Mouse (Mus musculus): Measurements from ENCODE around the gene Pgls. TPM values are rescaled to one million over a fixed set of nuclear protein-coding genes. Genes with fewer than 3 reads are reported as not detected.

The Pgls gene
- total RNA-seq, 2 experiments from 2014 or later = 136 to 144 TPM

GRCm38 (mm10) chr8:71568941-71569340, 23.0 kb upstream of the Pgls start:
- no peak for DNase-seq (ENCODE audit: low spot score in 2 of 2)

- peak; percentile 50 to 77 for DNase-seq (ENCODE audit: low spot score in 2 of 2)
Measured at GRCm38 (mm10) chr8:71569366-71570290, 22.3 kb upstream of the Pgls start.

- DNase-seq (ENCODE audit: low spot score in 2 of 2) = peak; percentile 74 to 84
Measured at GRCm38 (mm10) chr8:71570291-71570954, 21.6 kb upstream of the Pgls start.

GRCm38 (mm10) chr8:71572077-71572476, 19.9 kb upstream of the Pgls start:
- DNase-seq (ENCODE audit: low spot score in 2 of 2) = no peak

GRCm38 (mm10) chr8:71572847-71573633, 18.9 kb upstream of the Pgls start:
- no peak for DNase-seq (ENCODE audit: low spot score in 2 of 2)

GRCm38 (mm10) chr8:71574426-71574825, 17.6 kb upstream of the Pgls start:
- no peak for DNase-seq (ENCODE audit: low spot score in 2 of 2)

GRCm38 (mm10) chr8:71575020-71575419, 17.0 kb upstream of the Pgls start:
- DNase-seq (ENCODE audit: low spot score in 2 of 2) = no peak

- DNase-seq (ENCODE audit: low spot score in 2 of 2) = no peak
Measured at GRCm38 (mm10) chr8:71577856-71578387, 14.1 kb upstream of the Pgls start.

- DNase-seq (ENCODE audit: low spot score in 2 of 2) = no peak
Measured at GRCm38 (mm10) chr8:71579009-71579408, 13.0 kb upstream of the Pgls start.

- DNase-seq (ENCODE audit: low spot score in 2 of 2) = no peak
Measured at GRCm38 (mm10) chr8:71579476-71579875, 12.5 kb upstream of the Pgls start.

GRCm38 (mm10) chr8:71580201-71580600, 11.8 kb upstream of the Pgls start:
- DNase-seq (ENCODE audit: low spot score in 2 of 2) = no peak

- no peak for DNase-seq (ENCODE audit: low spot score in 2 of 2)
Measured at GRCm38 (mm10) chr8:71586891-71587290, 5.1 kb upstream of the Pgls start.

- no peak for DNase-seq (ENCODE audit: low spot score in 2 of 2)
Measured at GRCm38 (mm10) chr8:71588762-71589161, 3.2 kb upstream of the Pgls start.

GRCm38 (mm10) chr8:71591017-71591416, 959 bp upstream of the Pgls start:
- DNase-seq (ENCODE audit: low spot score in 2 of 2) = no peak

GRCm38 (mm10) chr8:71592374-71593170, 596 bp downstream of the Pgls start:
- DNase-seq (ENCODE audit: low spot score in 2 of 2) = peak; percentile 51 to 63

- DNase-seq (ENCODE audit: low spot score in 2 of 2) = no peak
Measured at GRCm38 (mm10) chr8:71593556-71594323, 1.8 kb downstream of the Pgls start.

GRCm38 (mm10) chr8:71594324-71594722, 2.3 kb downstream of the Pgls start:
- DNase-seq (ENCODE audit: low spot score in 2 of 2) = no peak

- peak; percentile 85 to 88 for DNase-seq (ENCODE audit: low spot score in 2 of 2)
Measured at GRCm38 (mm10) chr8:71595862-71596261, 3.9 kb downstream of the Pgls start.

GRCm38 (mm10) chr8:71596384-71596783, 4.4 kb downstream of the Pgls start:
- no peak for DNase-seq (ENCODE audit: low spot score in 2 of 2)

- no peak for DNase-seq (ENCODE audit: low spot score in 2 of 2)
Measured at GRCm38 (mm10) chr8:71596798-71597197, 4.8 kb downstream of the Pgls start.

All from adrenal gland, postnatal 4 days (tissue).